Mouse (Mus musculus): ENCODE results near the gene Cd164. TPM values are rescaled to one million over a fixed set of nuclear protein-coding genes. Genes with fewer than 3 reads are reported as not detected.

Gene Cd164
- polyA plus RNA-seq, 1 experiment from 2014 or later, result 155 TPM

DNA sequence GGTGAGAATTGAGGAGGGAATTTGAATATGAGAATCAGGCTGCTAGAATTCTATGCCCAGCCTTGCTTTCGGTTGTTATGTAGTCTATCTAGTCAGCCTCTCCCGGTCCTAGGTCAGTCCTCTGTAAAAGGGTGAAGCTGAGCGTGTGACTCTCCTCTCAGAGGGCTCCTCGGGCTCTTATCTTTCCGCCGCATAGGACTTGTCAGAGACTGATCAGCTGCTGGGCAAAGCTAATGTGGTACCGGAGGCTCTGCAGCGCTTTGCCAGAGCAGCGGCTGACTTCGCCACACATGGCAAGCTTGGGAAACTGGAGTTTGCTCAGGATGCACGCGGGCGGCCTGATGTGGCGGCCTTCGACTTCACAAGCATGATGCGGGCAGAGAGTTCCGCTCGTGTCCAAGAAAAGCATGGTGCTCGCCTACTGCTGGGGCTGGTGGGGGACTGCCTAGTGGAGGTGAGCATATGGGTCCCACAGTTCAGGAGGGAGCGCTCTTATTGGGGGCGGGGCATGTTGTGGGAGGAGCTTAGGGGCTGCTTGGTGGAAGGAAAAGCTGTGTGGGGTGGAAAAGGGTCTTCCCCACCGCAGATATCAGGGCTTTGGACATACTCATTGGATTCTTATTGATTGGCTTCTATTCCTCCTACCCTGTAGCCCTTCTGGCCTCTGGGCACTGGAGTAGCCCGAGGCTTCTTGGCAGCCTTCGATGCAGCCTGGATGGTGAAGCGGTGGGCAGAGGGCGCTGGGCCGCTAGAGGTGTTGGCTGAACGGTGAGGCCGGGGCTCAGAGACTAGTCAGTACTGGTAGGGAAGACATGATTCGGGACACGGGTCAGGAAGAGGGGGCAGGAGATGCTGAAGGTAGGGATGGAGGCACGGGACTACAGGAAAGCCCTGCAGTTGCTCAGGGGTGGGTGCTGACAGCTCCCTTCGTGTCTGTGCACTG lies 38.0 kb upstream of the Cd164 start:
- H3K9me3 ChIP-seq, result no peaks in the 10 kb centered on the region
- H3K27ac ChIP-seq, result no peak overlapping the region
- no peak overlapping the region for H3K4me2 ChIP-seq
- H3K27me3 ChIP-seq (replicated peaks), result no peaks in the 10 kb centered on the region
- H3K4me1 ChIP-seq, result peaks cover 15% of the 10 kb centered on the region; the same call in 1 of the 2 replicates
- H3K36me3 ChIP-seq, result peaks cover 35% of the 10 kb centered on the region
- H3K9ac ChIP-seq, result no peak overlapping the region
- ATAC-seq (ENCODE audit: insufficient read depth, low FRiP score, low read depth), result no peak
- 69% methylated on average over 33 of the region's 33 CpGs for WGBS
- H3K4me3 ChIP-seq (replicated peaks), result no peak overlapping the region

DNA sequence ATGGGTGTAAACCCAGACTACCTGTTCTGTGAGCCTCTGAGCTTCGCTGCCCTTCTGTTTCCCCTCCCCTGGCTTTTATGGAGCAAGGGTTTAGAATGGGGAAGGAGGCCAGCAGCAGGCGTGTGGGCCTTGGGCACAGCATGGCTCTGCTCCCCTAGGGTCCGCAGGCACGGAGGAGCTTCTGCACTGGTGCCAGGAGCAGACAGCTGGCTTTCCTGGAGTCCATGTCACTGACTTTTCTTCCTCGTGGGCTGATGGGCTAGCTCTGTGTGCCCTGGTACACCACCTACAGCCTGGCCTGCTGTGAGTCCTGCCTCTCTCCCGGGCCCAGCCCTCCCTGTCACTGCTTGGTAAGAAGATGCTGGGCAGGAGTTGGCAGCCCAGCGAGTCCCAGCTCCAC lies 36.8 kb upstream of the Cd164 start:
- no peak overlapping the region for H3K9ac ChIP-seq
- H3K4me1 ChIP-seq, result peaks cover 8% of the 10 kb centered on the region; the same call in 1 of the 2 replicates
- no peaks in the 10 kb centered on the region for H3K9me3 ChIP-seq
- H3K4me2 ChIP-seq, result no peak overlapping the region
- H3K27me3 ChIP-seq (replicated peaks), result no peaks in the 10 kb centered on the region
- no peak overlapping the region for H3K4me3 ChIP-seq (replicated peaks)
- 84% methylated on average over 7 of the region's 7 CpGs for WGBS
- ATAC-seq (ENCODE audit: insufficient read depth, low FRiP score, low read depth), result no peak
- H3K36me3 ChIP-seq, result peaks cover 46% of the 10 kb centered on the region
- no peak overlapping the region for H3K27ac ChIP-seq

DNA sequence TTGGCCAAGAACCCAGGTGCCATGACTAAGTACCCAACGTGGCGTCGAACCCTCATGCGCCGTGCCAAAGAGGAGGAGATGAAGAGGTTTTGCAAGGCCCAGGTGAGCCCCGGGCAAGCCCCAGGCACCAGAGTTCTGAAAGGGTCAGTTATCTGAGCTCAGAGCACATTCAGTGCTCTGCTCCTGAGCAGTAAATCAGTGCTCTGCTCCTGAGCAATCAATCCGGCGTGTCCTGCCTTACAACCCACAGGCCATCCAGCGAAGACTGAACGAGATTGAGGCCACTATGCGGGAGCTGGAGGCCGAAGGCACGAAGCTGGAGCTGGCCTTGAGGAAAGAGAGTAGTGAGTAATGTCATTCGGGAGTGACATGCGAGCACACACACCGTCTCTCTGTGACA lies 33.4 kb upstream of the Cd164 start:
- H3K27ac ChIP-seq, result no peak overlapping the region
- H3K9me3 ChIP-seq, result no peaks in the 10 kb centered on the region
- H3K4me1 ChIP-seq, result peaks cover 22% of the 10 kb centered on the region
- ATAC-seq (ENCODE audit: insufficient read depth, low FRiP score, low read depth), result no peak
- H3K27me3 ChIP-seq (replicated peaks), result no peaks in the 10 kb centered on the region
- H3K9ac ChIP-seq, result no peak overlapping the region
- 91% methylated on average over 16 of the region's 16 CpGs for WGBS
- no peak overlapping the region for H3K4me2 ChIP-seq
- peaks cover 45% of the 10 kb centered on the region for H3K36me3 ChIP-seq
- H3K4me3 ChIP-seq (replicated peaks), result no peak overlapping the region

DNA sequence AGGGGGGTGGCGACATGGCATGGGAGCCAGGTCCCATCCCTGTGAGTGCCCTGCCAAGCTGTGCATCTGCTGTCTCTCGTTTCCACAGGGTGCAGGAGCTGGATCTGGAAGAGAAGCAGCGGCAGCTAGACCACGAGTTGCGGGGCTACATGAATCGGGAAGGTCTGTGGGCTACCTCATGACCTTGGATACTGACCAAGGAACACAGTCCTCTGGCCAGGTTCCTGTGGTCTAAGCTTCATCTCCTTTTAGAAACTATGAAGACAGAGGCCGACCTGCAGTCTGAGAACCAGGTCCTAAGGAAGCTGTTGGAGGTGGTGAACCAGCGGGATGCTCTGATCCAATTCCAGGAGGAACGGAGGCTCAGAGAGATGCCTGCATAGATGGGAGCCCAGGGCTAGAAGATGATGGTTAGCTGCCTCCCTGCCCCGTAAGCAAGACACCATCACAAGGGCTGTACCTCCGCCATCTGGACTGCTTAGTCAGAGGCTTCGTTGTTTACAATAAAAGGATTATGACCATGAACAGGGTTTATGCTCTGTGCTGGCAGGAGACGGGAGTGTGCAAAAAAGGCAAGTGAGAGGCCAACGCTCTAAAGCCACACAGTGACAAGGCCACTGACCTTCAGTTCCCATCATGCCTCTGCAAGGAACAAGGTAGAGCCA lies 32.6 kb upstream of the Cd164 start:
- H3K9me3 ChIP-seq, result no peaks in the 10 kb centered on the region
- no peaks in the 10 kb centered on the region for H3K27me3 ChIP-seq (replicated peaks)
- peaks cover 22% of the 10 kb centered on the region for H3K4me1 ChIP-seq
- H3K27ac ChIP-seq, result no peak overlapping the region
- no peak overlapping the region for H3K4me2 ChIP-seq
- H3K9ac ChIP-seq, result no peak overlapping the region
- peaks cover 45% of the 10 kb centered on the region for H3K36me3 ChIP-seq
- no peak for ATAC-seq (ENCODE audit: insufficient read depth, low FRiP score, low read depth)
- 74% methylated on average over 14 of the region's 14 CpGs for WGBS
- H3K4me3 ChIP-seq (replicated peaks), result no peak overlapping the region

DNA sequence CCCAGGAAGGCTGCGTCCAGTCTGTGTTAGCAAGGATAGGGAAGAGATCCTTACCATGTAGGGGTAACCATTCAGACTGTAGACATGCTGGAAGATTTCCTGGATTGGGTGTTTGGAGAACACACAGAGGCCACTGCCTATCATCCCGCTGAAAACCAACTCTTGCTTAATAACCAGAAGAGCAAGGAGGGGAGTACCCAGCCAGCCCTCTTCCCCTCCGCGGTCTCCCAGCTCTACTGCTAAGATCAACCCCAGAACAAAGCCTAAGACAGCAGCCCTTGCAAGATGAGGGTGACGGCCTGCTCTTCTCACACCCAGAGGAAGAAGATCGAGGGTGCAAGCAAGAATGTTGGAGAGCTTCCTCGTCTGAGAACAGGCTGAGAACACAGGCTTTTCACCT lies 30.3 kb upstream of the Cd164 start:
- H3K4me3 ChIP-seq (replicated peaks), result peak overlapping the region; percentile 63
- H3K9me3 ChIP-seq, result no peaks in the 10 kb centered on the region
- H3K4me1 ChIP-seq, result peaks cover 22% of the 10 kb centered on the region
- ATAC-seq (ENCODE audit: insufficient read depth, low FRiP score, low read depth), result no peak
- H3K27me3 ChIP-seq (replicated peaks), result no peaks in the 10 kb centered on the region
- H3K27ac ChIP-seq, result no peak overlapping the region
- peaks cover 36% of the 10 kb centered on the region for H3K36me3 ChIP-seq
- WGBS, result 25% methylated on average over 7 of the region's 7 CpGs
- peak overlapping the region; percentile 100 for H3K4me2 ChIP-seq
- peak overlapping the region; percentile 57; the same call in 1 of the 2 replicates for H3K9ac ChIP-seq

DNA sequence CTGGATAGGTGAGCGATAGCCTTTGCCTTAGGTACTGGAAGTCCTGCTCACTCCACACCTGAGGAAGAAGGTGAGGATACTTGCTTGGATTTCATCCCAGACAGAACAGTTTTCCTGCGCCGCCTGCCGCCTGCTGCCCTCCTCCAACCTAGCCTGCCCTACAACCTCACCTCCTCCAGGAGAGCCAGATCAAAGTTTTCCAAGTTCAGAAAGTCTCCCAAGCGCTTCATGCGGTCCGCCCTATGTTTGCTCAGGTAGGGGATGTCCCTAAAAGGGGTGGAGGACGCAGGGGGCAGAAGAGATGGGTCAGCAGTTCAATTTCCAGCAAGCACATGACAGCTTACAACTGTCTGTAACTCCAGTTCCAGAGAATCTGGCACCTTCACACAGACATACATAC lies 29.9 kb upstream of the Cd164 start:
- peak overlapping the region; percentile 100 for H3K4me2 ChIP-seq
- H3K9ac ChIP-seq, result peak overlapping the region; percentile 57; the same call in 1 of the 2 replicates
- H3K36me3 ChIP-seq, result peaks cover 32% of the 10 kb centered on the region
- H3K4me3 ChIP-seq (replicated peaks), result peak overlapping the region; percentile 63
- peak overlapping the region; percentile 78; the same call in 1 of the 2 replicates for H3K27ac ChIP-seq
- ATAC-seq (ENCODE audit: insufficient read depth, low FRiP score, low read depth), result 0 out of 2 replicates have a peak, but pooled peaks have one; percentile 2
- no peaks in the 10 kb centered on the region for H3K27me3 ChIP-seq (replicated peaks)
- peaks cover 22% of the 10 kb centered on the region for H3K4me1 ChIP-seq
- no peaks in the 10 kb centered on the region for H3K9me3 ChIP-seq
- 30% methylated on average over 8 of the region's 8 CpGs for WGBS

DNA sequence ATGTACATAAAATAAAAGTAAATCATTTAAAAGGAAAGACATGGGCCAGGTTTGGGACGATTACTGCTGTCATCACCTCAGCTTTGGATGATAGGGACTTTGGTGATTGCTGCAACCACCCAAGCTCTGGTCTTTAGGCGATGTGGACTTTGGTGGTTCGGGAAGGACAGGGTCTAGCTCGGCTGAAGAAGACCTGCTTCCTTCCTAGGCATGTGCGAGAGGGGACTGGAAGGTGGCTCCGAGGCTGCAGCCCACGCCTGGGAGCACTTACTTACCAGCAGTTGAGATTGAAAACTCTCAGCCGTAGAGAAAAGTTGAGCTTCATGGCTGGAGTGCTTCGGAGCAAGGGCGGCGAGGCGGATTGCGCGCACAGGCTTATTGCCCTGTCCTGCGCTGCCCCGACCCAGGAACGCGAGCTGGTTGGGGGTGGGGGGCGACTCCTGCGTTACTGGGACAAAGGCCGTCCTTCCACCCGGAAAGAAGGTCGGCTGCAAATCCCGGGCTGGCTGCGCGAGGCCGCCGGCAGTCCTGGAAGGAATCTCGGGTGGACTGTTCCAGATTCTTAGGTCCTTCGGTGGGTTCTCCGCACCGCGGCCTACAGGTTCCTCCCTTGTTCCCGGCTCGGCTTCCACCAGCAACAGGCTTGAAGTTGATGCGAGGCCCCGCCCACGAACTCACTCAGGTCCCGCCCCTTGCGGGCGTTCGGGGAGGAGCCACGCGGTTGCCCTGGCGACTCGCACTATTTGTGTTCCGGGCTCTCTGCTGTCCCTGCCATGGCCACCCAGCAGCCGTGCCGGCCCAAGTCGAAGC lies 29.3 kb upstream of the Cd164 start, which contains the start of the genes Smpd2 and Ppil6:
Gene Smpd2 (minus strand): TSS at position 662 of the 810 bp plus-strand sequence.
Gene Ppil6 (plus strand): TSS at position 732 of the 810 bp plus-strand sequence.
- H3K9me3 ChIP-seq, result no peaks in the 10 kb centered on the region
- H3K36me3 ChIP-seq, result peaks cover 29% of the 10 kb centered on the region
- H3K27ac ChIP-seq, result peak within 1 kb of the TSS; percentile 78; the same call in 1 of the 2 replicates
- under 1% methylated on average over 50 of the region's 50 CpGs for WGBS
- peak; percentile 90 for ATAC-seq (ENCODE audit: insufficient read depth, low FRiP score, low read depth)
- H3K4me2 ChIP-seq, result peak within 1 kb of the TSS; percentile 100
- peak within 1 kb of the TSS; percentile 63 for H3K4me3 ChIP-seq (replicated peaks)
- peaks cover 22% of the 10 kb centered on the region for H3K4me1 ChIP-seq
- no peaks in the 10 kb centered on the region for H3K27me3 ChIP-seq (replicated peaks)
- H3K9ac ChIP-seq, result peak within 1 kb of the TSS; percentile 57

DNA sequence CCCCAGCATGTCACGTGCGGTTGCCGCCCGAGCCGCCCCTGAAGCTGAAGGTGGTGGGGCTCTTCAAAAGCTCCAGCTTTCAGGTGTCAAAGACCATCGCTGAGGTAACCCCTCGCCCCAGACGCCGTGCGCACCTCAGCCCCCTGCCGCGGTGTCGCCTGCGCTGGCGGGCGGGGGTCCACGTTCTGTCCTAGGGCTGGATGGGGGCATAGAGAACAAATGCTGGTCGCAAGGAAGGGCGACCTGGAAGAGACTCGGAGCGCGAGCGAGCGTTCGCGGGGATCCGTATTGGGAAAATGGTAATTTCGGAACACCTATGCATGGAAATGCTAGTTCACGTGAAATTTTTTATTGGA lies 28.7 kb upstream of the Cd164 start:
- no peak for ATAC-seq (ENCODE audit: insufficient read depth, low FRiP score, low read depth)
- H3K27me3 ChIP-seq (replicated peaks), result no peaks in the 10 kb centered on the region
- peak overlapping the region; percentile 63 for H3K4me3 ChIP-seq (replicated peaks)
- H3K4me1 ChIP-seq, result peaks cover 22% of the 10 kb centered on the region
- H3K9ac ChIP-seq, result peak overlapping the region; percentile 34; the same call in 1 of the 2 replicates
- H3K27ac ChIP-seq, result no peak overlapping the region
- peak overlapping the region; percentile 100 for H3K4me2 ChIP-seq
- WGBS, result under 1% methylated on average over 29 of the region's 29 CpGs
- H3K36me3 ChIP-seq, result peaks cover 23% of the 10 kb centered on the region
- H3K9me3 ChIP-seq, result no peaks in the 10 kb centered on the region

DNA sequence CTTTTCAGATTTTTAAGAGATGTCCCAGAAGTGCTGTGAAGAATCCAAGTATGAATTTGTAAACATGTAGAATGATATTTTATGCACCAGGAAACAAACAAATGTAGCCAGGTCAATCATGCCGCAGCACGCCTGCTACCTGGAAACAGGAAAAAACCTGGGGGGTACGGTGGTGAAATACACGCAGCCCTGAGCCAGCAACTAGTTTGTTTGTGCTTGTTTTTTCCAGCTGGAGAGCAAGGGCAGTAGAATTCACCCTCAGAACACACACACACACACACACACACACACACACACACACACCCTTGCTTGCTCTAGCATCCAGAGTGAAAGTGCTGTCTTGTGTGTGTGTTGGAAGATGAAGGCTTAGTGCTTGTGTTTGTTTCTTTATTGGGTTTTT lies 28.1 kb upstream of the Cd164 start:
- Histone ChIP-seq H3K36me3 (peaks cover 18% of the 10 kb centered on the region; the same call in 1 of the 2 replicates), H3K27me3 (replicated peaks) (no peaks in the 10 kb centered on the region), H3K4me3 (replicated peaks) (no peak overlapping the region), H3K4me1 (peaks cover 22% of the 10 kb centered on the region), H3K9ac (no peak overlapping the region), H3K4me2 (peak overlapping the region; percentile 100; the same call in 1 of the 2 replicates), H3K27ac (no peak overlapping the region), H3K9me3 (no peaks in the 10 kb centered on the region)
- ATAC-seq (ENCODE audit: insufficient read depth, low FRiP score, low read depth), result no peak
- WGBS, result 47% methylated on average over 4 of the region's 4 CpGs

DNA sequence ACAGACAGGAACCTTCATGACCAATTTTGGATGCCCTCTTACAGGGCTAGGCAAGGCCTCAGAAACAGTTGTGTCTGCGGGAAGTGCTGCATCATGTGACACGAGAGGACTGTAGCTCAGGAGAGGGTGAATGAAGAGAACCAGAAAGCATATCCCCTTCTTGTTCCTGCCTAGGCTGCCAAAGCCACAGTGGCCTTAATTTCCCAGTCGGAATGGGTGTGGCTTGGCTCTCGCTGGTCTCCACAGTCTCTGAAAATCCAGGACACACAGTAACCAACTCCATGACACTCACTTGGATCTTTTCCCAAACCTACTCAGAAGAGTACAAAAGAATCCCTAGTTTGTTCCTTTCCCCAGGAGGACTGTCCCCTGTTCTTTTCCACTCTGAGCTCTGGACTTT lies 18.3 kb upstream of the Cd164 start:
- Histone ChIP-seq H3K4me2 (no peak overlapping the region), H3K36me3 (no peaks in the 10 kb centered on the region), H3K9me3 (no peaks in the 10 kb centered on the region), H3K9ac (no peak overlapping the region), H3K4me1 (no peaks in the 10 kb centered on the region), H3K27ac (no peak overlapping the region), H3K4me3 (replicated peaks) (no peak overlapping the region), H3K27me3 (replicated peaks) (no peaks in the 10 kb centered on the region)
- ATAC-seq (ENCODE audit: insufficient read depth, low FRiP score, low read depth), result no peak
- 67% methylated on average over 4 of the region's 4 CpGs for WGBS

DNA sequence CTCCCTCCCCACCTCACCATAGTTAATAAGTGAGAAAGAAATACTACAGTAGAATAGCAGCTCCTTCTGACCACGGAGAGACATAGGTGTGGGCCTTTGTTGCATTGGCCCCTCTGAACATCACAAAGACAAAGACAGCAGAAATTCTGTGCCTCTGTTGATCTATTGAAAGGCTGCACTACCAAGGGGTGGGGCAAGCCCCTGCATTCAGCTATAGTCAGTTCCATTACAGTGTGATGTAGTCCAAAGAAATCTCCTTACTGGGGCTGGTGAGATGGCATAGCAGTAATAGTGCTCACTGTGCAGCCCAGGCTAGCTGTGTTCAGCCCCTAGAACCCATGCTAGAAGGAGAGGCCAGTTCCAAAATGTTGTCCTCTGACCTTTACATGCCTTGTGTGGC lies 14.2 kb upstream of the Cd164 start:
- H3K9ac ChIP-seq, result no peak overlapping the region
- no peaks in the 10 kb centered on the region for H3K36me3 ChIP-seq
- H3K4me2 ChIP-seq, result no peak overlapping the region
- H3K27ac ChIP-seq, result no peak overlapping the region
- no peaks in the 10 kb centered on the region for H3K27me3 ChIP-seq (replicated peaks)
- H3K9me3 ChIP-seq, result no peaks in the 10 kb centered on the region
- WGBS, result 88% methylated on average over 1 of the region's 1 CpGs
- no peak for ATAC-seq (ENCODE audit: insufficient read depth, low FRiP score, low read depth)
- H3K4me1 ChIP-seq, result no peaks in the 10 kb centered on the region
- no peak overlapping the region for H3K4me3 ChIP-seq (replicated peaks)

Data from stomach, embryonic 15.5 days (tissue).